Mouse (Mus musculus) layer of hippocampus, adult 9-10 months (tissue): ENCODE data around the gene Avpr1b.
"Not testable (repeated sequence)": the region's sequence is repeated elsewhere in the genome, so short reads cannot be mapped to it uniquely, and the experiment has no call there.

Experiments
- DNase-seq: peaks from one replicate; pipeline ENCODE4 v3.0.0; 2022; ENCODE audit warnings: low spot score

Avpr1b gene

GRCm38 (mm10) chr1:131619348-131619747 is 20.3 kb downstream of the Avpr1b start:
- no peak for DNase-seq

- DNase-seq: no peak
Measured at GRCm38 (mm10) chr1:131623644-131624043, 24.6 kb downstream of the Avpr1b start.

- no peak for DNase-seq
Measured at GRCm38 (mm10) chr1:131624175-131624835, 25.3 kb downstream of the Avpr1b start.

GRCm38 (mm10) chr1:131626200-131626599 is 27.2 kb downstream of the Avpr1b start:
- DNase-seq: no peak

- DNase-seq: not testable (repeated sequence)
Measured at GRCm38 (mm10) chr1:131632216-131632615, 33.2 kb downstream of the Avpr1b start.

- DNase-seq: no peak
Measured at GRCm38 (mm10) chr1:131634495-131634894, 35.5 kb downstream of the Avpr1b start.

GRCm38 (mm10) chr1:131637791-131638540 is 38.9 kb downstream of the Avpr1b start, which contains the start of gene Ctse:
Ctse (plus strand) TSS chr1:131638306.
- no peak for DNase-seq

- DNase-seq: no peak
Measured at GRCm38 (mm10) chr1:131638541-131639421, 39.7 kb downstream of the Avpr1b start.

GRCm38 (mm10) chr1:131640062-131640461 is 41.0 kb downstream of the Avpr1b start:
- DNase-seq: no peak

- no peak for DNase-seq
Measured at GRCm38 (mm10) chr1:131641565-131641964, 42.5 kb downstream of the Avpr1b start.

GRCm38 (mm10) chr1:131642251-131642650 is 43.2 kb downstream of the Avpr1b start:
- no peak for DNase-seq

- DNase-seq: no peak
Measured at GRCm38 (mm10) chr1:131652670-131653443, 53.8 kb downstream of the Avpr1b start.

GRCm38 (mm10) chr1:131655601-131656000 is 56.6 kb downstream of the Avpr1b start:
- no peak for DNase-seq

- DNase-seq: peak; percentile 88
Measured at GRCm38 (mm10) chr1:131657945-131658354, 58.9 kb downstream of the Avpr1b start.

- no peak for DNase-seq
Measured at GRCm38 (mm10) chr1:131659512-131660085, 60.6 kb downstream of the Avpr1b start.

- no peak for DNase-seq
Measured at GRCm38 (mm10) chr1:131660266-131660665, 61.2 kb downstream of the Avpr1b start.

GRCm38 (mm10) chr1:131660716-131661472 is 61.9 kb downstream of the Avpr1b start:
- DNase-seq: no peak
